Comparison of ENCODE assay signal across 30 mouse cellular contexts in genomic region chr9:91228525-91228924, GRCm38 (mm10).
A peak's percentile ranks its signal among the peaks of the same experiment; 100 is the strongest.
DNase-seq lines count a peak whose midpoint lies in the region; ATAC-seq lines count a peak whose summit lies in the region.
"Had no signal": no experiment of that assay in that cellular context is flagged by ENCODE, and none has a peak within 500 bp of the region (broad histone marks: within the 10 kb centered on the region; RNA-seq: fewer than 3 reads in every experiment).

No protein-coding gene starts in this region.

- DNase-seq in forebrain, embryonic 11.5 days (ENCODE audit: low spot score) = no peak
- DNase-seq in forebrain, embryonic 10.5 days (ENCODE audit: extremely low spot score, low spot score) = no peak
- no peak for DNase-seq in cerebellum, adult 18-20 months
- no peak for DNase-seq in gastrocnemius, postnatal 10 days
- DNase-seq: adrenal gland, adult 8-10 months; cerebellum, adult 11 months; cerebellum, adult 9-11 months; gastrocnemius, postnatal 36 days; heart, adult 2 months; heart, postnatal 4 days; kidney, adult 2 months; kidney, postnatal 36 days; lung, adult 18-20 months; lung, postnatal 4 days; right cerebral cortex, postnatal 4 days; thymus, adult 18-20 months; thymus, postnatal 25 days had no signal

- peaks cover 4% of the 10 kb centered on the region; the same call in 1 of the 2 replicates for H3K4me1 ChIP-seq in forebrain, embryonic 11.5 days (replicated peaks; ENCODE audit: control insufficient read depth, insufficient read depth, low read length)
- H3K4me1 ChIP-seq in forebrain, embryonic 10.5 days = peaks cover 9% of the 10 kb centered on the region
- peaks cover 7% of the 10 kb centered on the region; the same call in 1 of the 2 replicates for H3K4me1 ChIP-seq in hindbrain, embryonic 15.5 days (replicated peaks)
- H3K4me1 ChIP-seq in hindbrain, embryonic 12.5 days = peaks cover 5% of the 10 kb centered on the region
- H3K4me1 ChIP-seq in forebrain, embryonic 16.5 days (replicated peaks; ENCODE audit: control insufficient read depth, insufficient read depth, low read length) = peaks cover 3% of the 10 kb centered on the region; the same call in 1 of the 2 replicates
- no peaks in the 10 kb centered on the region for H3K4me1 ChIP-seq in midbrain, embryonic 15.5 days
- H3K4me1 ChIP-seq: embryonic facial prominence, embryonic 13.5 days; heart, embryonic 12.5 days; intestine, embryonic 15.5 days; limb, embryonic 13.5 days; liver, embryonic 12.5 days; megakaryocyte, embryonic 14.5 days had no signal

- H3K9ac ChIP-seq in forebrain, embryonic 11.5 days (ENCODE audit: low read length) = no peak overlapping the region
- no peak overlapping the region for H3K9ac ChIP-seq in hindbrain, embryonic 15.5 days
- no peak overlapping the region for H3K9ac ChIP-seq in hindbrain, embryonic 12.5 days
- H3K9ac ChIP-seq in forebrain, embryonic 16.5 days (replicated peaks; ENCODE audit: low read depth, low read length) = no peak overlapping the region
- H3K9ac ChIP-seq in midbrain, embryonic 15.5 days = no peak overlapping the region
- H3K9ac ChIP-seq: embryonic facial prominence, embryonic 13.5 days; heart, embryonic 12.5 days; intestine, embryonic 15.5 days; limb, embryonic 13.5 days; liver, embryonic 12.5 days had no signal

- H3K27me3 ChIP-seq in forebrain, embryonic 11.5 days (ENCODE audit: control insufficient read depth, insufficient read depth, low read length) = no peaks in the 10 kb centered on the region
- H3K27me3 ChIP-seq in forebrain, embryonic 10.5 days (ENCODE audit: poor library complexity, severe bottlenecking) = no peaks in the 10 kb centered on the region
- H3K27me3 ChIP-seq in hindbrain, embryonic 15.5 days = no peaks in the 10 kb centered on the region
- no peaks in the 10 kb centered on the region for H3K27me3 ChIP-seq in hindbrain, embryonic 12.5 days
- no peaks in the 10 kb centered on the region for H3K27me3 ChIP-seq in forebrain, embryonic 16.5 days (replicated peaks; ENCODE audit: control insufficient read depth, insufficient read depth, low read length)
- no peaks in the 10 kb centered on the region for H3K27me3 ChIP-seq in midbrain, embryonic 15.5 days (replicated peaks)
- H3K27me3 ChIP-seq: CH12.LX; embryonic facial prominence, embryonic 13.5 days; heart, embryonic 12.5 days; intestine, embryonic 15.5 days; limb, embryonic 13.5 days; liver, embryonic 12.5 days; megakaryocyte, embryonic 14.5 days had no signal

- no peak overlapping the region for H3K27ac ChIP-seq in forebrain, embryonic 11.5 days (ENCODE audit: low read depth, low read length)
- H3K27ac ChIP-seq in forebrain, embryonic 10.5 days = no peak overlapping the region
- peak overlapping the region; percentile 25; the same call in 1 of the 2 replicates for H3K27ac ChIP-seq in hindbrain, embryonic 15.5 days (replicated peaks)
- no peak overlapping the region for H3K27ac ChIP-seq in hindbrain, embryonic 12.5 days
- H3K27ac ChIP-seq in forebrain, embryonic 16.5 days (ENCODE audit: low read length) = no peak overlapping the region
- H3K27ac ChIP-seq in midbrain, embryonic 15.5 days = no peak overlapping the region
- H3K27ac ChIP-seq: embryonic facial prominence, embryonic 13.5 days; heart, adult 2 months; intestine, embryonic 15.5 days; limb, embryonic 13.5 days; liver, embryonic 12.5 days; stomach, postnatal 0 days had no signal

- ATAC-seq in forebrain, embryonic 11.5 days (replicated peaks; ENCODE audit: low FRiP score) = peak; percentile 46; the same call in 1 of the 2 replicates
- no peak; the same call in 1 of the 2 replicates for ATAC-seq in hindbrain, embryonic 15.5 days (ENCODE audit: low FRiP score, low read depth)
- ATAC-seq in hindbrain, embryonic 12.5 days (ENCODE audit: low FRiP score) = no peak
- ATAC-seq in forebrain, embryonic 16.5 days = peak; percentile 59; the same call in 1 of the 2 replicates
- peak; percentile 56; the same call in 1 of the 2 replicates for ATAC-seq in midbrain, embryonic 15.5 days (replicated peaks)
- ATAC-seq: intestine, embryonic 15.5 days; liver, embryonic 12.5 days; lung, postnatal 0 days had no signal

- H3K4me3 ChIP-seq in forebrain, embryonic 11.5 days (ENCODE audit: low read depth, low read length) = no peak overlapping the region
- H3K4me3 ChIP-seq in forebrain, embryonic 10.5 days = no peak overlapping the region
- H3K4me3 ChIP-seq in hindbrain, embryonic 15.5 days = no peak overlapping the region
- H3K4me3 ChIP-seq in hindbrain, embryonic 12.5 days = no peak overlapping the region
- no peak overlapping the region for H3K4me3 ChIP-seq in forebrain, embryonic 16.5 days (replicated peaks; ENCODE audit: low read length)
- H3K4me3 ChIP-seq in midbrain, embryonic 15.5 days = no peak overlapping the region
- H3K4me3 ChIP-seq: embryonic facial prominence, embryonic 13.5 days; heart, adult 2 months; heart, embryonic 12.5 days; intestine, embryonic 15.5 days; limb, embryonic 13.5 days; liver, embryonic 12.5 days; megakaryocyte, embryonic 14.5 days had no signal

- H3K9me3 ChIP-seq in forebrain, embryonic 11.5 days (ENCODE audit: control insufficient read depth, low read length) = no peaks in the 10 kb centered on the region
- no peaks in the 10 kb centered on the region for H3K9me3 ChIP-seq in forebrain, embryonic 10.5 days
- H3K9me3 ChIP-seq in hindbrain, embryonic 15.5 days = no peaks in the 10 kb centered on the region
- H3K9me3 ChIP-seq in hindbrain, embryonic 12.5 days (replicated peaks) = no peaks in the 10 kb centered on the region
- H3K9me3 ChIP-seq in forebrain, embryonic 16.5 days (ENCODE audit: control insufficient read depth, low read length) = no peaks in the 10 kb centered on the region
- H3K9me3 ChIP-seq in midbrain, embryonic 15.5 days = no peaks in the 10 kb centered on the region
- H3K9me3 ChIP-seq: embryonic facial prominence, embryonic 13.5 days; heart, embryonic 12.5 days; intestine, embryonic 15.5 days; limb, embryonic 13.5 days; liver, embryonic 12.5 days had no signal

- no peak overlapping the region for H3K4me2 ChIP-seq in forebrain, embryonic 11.5 days (ENCODE audit: low read depth, low read length, severe bottlenecking)
- H3K4me2 ChIP-seq in hindbrain, embryonic 15.5 days = peak overlapping the region; percentile 13; the same call in 1 of the 2 replicates
- H3K4me2 ChIP-seq in hindbrain, embryonic 12.5 days (replicated peaks) = no peak overlapping the region
- no peak overlapping the region for H3K4me2 ChIP-seq in forebrain, embryonic 16.5 days (ENCODE audit: low read length)
- peak overlapping the region; percentile 8; the same call in 1 of the 2 replicates for H3K4me2 ChIP-seq in midbrain, embryonic 15.5 days
- H3K4me2 ChIP-seq: embryonic facial prominence, embryonic 13.5 days; heart, embryonic 12.5 days; intestine, embryonic 15.5 days; limb, embryonic 13.5 days; liver, embryonic 12.5 days had no signal

- no peaks in the 10 kb centered on the region for H3K36me3 ChIP-seq in forebrain, embryonic 11.5 days (ENCODE audit: control insufficient read depth, insufficient read depth, low read length)
- H3K36me3 ChIP-seq in forebrain, embryonic 10.5 days (replicated peaks) = no peaks in the 10 kb centered on the region
- H3K36me3 ChIP-seq in hindbrain, embryonic 15.5 days = no peaks in the 10 kb centered on the region
- H3K36me3 ChIP-seq in hindbrain, embryonic 12.5 days = no peaks in the 10 kb centered on the region
- H3K36me3 ChIP-seq in forebrain, embryonic 16.5 days (ENCODE audit: control insufficient read depth, insufficient read depth) = no peaks in the 10 kb centered on the region
- no peaks in the 10 kb centered on the region for H3K36me3 ChIP-seq in midbrain, embryonic 15.5 days (replicated peaks)
- H3K36me3 ChIP-seq: embryonic facial prominence, embryonic 13.5 days; heart, embryonic 12.5 days; intestine, embryonic 15.5 days; limb, embryonic 13.5 days; liver, embryonic 12.5 days had no signal

- 68% methylated on average over 5 of the region's 5 CpGs for WGBS in forebrain, embryonic 11.5 days
- 77% methylated on average over 5 of the region's 5 CpGs for WGBS in forebrain, embryonic 10.5 days
- WGBS in hindbrain, embryonic 15.5 days = 53% methylated on average over 5 of the region's 5 CpGs
- 69% methylated on average over 5 of the region's 5 CpGs for WGBS in hindbrain, embryonic 12.5 days
- WGBS in forebrain, embryonic 16.5 days = 46% methylated on average over 5 of the region's 5 CpGs
- 49% methylated on average over 5 of the region's 5 CpGs for WGBS in midbrain, embryonic 15.5 days

Comparison
In these comparisons a context has a peak if more than half of its experiments do, and no peak if none do; other contexts are left out.
1. H3K4me2 ChIP-seq: peak in hindbrain, embryonic 15.5 days (single experiment) and midbrain, embryonic 15.5 days (single experiment); none in forebrain, embryonic 11.5 days (single experiment), hindbrain, embryonic 12.5 days (single experiment) and forebrain, embryonic 16.5 days (single experiment).
2. ATAC-seq: peak in forebrain, embryonic 11.5 days (single experiment), forebrain, embryonic 16.5 days (single experiment) and midbrain, embryonic 15.5 days (single experiment); none in hindbrain, embryonic 15.5 days (single experiment) and hindbrain, embryonic 12.5 days (single experiment).